ENCODE assay signal across 16 mouse cellular contexts in genomic region chr16:56115706-56116105, GRCm38 (mm10).
A peak's percentile ranks its signal among the peaks of the same experiment; 100 is the strongest.
DNase-seq lines count a peak whose midpoint lies in the region; ATAC-seq and TF ChIP-seq lines count a peak whose summit lies in the region.
"Had no signal": no experiment of that assay in that cellular context is flagged by ENCODE, and none has a peak within 500 bp of the region (broad histone marks: within the 10 kb centered on the region; RNA-seq: fewer than 3 reads in every experiment).

No protein-coding gene starts in this region.

- no peak for TF ChIP-seq CTCF in ES-Bruce4 (IDR thresholded peaks at IDR 0.05; ENCODE audit: low read depth, low read length)
- no peak for TF ChIP-seq CTCF in heart, postnatal 0 days (IDR thresholded peaks at IDR 0.05; ENCODE audit: low read depth)

- H3K4me2 ChIP-seq in heart, embryonic 13.5 days = no peak overlapping the region
- no peak overlapping the region for H3K4me2 ChIP-seq in heart, postnatal 0 days (ENCODE audit: low read depth, low read length)
- H3K4me2 ChIP-seq: hindbrain, embryonic 13.5 days; liver, embryonic 11.5 days had no signal

- 58% methylated on average over 3 of the region's 3 CpGs for WGBS in heart, embryonic 13.5 days
- WGBS in heart, postnatal 0 days = 50% methylated on average over 3 of the region's 3 CpGs

- H3K27ac ChIP-seq in heart, embryonic 13.5 days (replicated peaks) = peak overlapping the region; percentile 48; the same call in 1 of the 2 replicates
- H3K27ac ChIP-seq in ES-Bruce4 (ENCODE audit: insufficient read depth, low read length) = no peak overlapping the region
- peak overlapping the region; percentile 66 for H3K27ac ChIP-seq in heart, postnatal 0 days (ENCODE audit: low read depth)
- H3K27ac ChIP-seq: embryonic facial prominence, embryonic 10.5 days; hindbrain, embryonic 13.5 days had no signal

- H3K4me1 ChIP-seq in heart, embryonic 13.5 days = peaks cover 14% of the 10 kb centered on the region; the same call in 1 of the 2 replicates
- no peaks in the 10 kb centered on the region for H3K4me1 ChIP-seq in ES-Bruce4 (ENCODE audit: control insufficient read depth, insufficient read depth, low read length)
- H3K4me1 ChIP-seq in heart, postnatal 0 days (ENCODE audit: control insufficient read depth, insufficient read depth) = no peaks in the 10 kb centered on the region
- H3K4me1 ChIP-seq: embryonic facial prominence, embryonic 10.5 days; hindbrain, embryonic 13.5 days had no signal

- TF ChIP-seq EP300 in ES-Bruce4 (IDR thresholded peaks at IDR 0.05; ENCODE audit: insufficient read depth, low read depth, low read length) = no peak
- TF ChIP-seq EP300 in heart, postnatal 0 days (IDR thresholded peaks at IDR 0.05; ENCODE audit: low read depth) = no peak

- DNase-seq in adrenal gland, adult 2 months = peak; percentile 6
- DNase-seq in adrenal gland, adult (ENCODE audit: inconsistent age in 2 of 2, low spot score in 1 of 2) = no peak
- no peak for DNase-seq in heart, adult 11 months
- DNase-seq in heart, postnatal 0 days (ENCODE audit: low spot score) = peak; percentile 39
- no peak for DNase-seq in frontal cortex, postnatal 36 days (ENCODE audit: low spot score in 2 of 2)
- DNase-seq in layer of hippocampus, postnatal 36 days = no peak
- DNase-seq: cerebellum, postnatal 14 days; kidney, adult 11 months; kidney, postnatal 14 days; layer of hippocampus, adult 9-11 months; right cerebral cortex, adult 18-20 months had no signal

- no peak for ATAC-seq in heart, embryonic 13.5 days (ENCODE audit: extremely low read depth, insufficient number of reproducible peaks, low FRiP score, low TSS enrichment)
- ATAC-seq in heart, postnatal 0 days (ENCODE audit: insufficient read depth, low read depth) = peak; percentile 69; the same call in 1 of the 2 replicates

- peaks cover 54% of the 10 kb centered on the region for H3K36me3 ChIP-seq in heart, embryonic 13.5 days
- peaks cover 18% of the 10 kb centered on the region for H3K36me3 ChIP-seq in ES-Bruce4 (ENCODE audit: control insufficient read depth, insufficient read depth, low read length, poor library complexity, severe bottlenecking)
- peaks cover 23% of the 10 kb centered on the region for H3K36me3 ChIP-seq in heart, postnatal 0 days (replicated peaks; ENCODE audit: control insufficient read depth, insufficient read depth, low read length)

- no peaks in the 10 kb centered on the region for H3K27me3 ChIP-seq in heart, embryonic 13.5 days (replicated peaks)
- no peaks in the 10 kb centered on the region for H3K27me3 ChIP-seq in ES-Bruce4 (ENCODE audit: control insufficient read depth, insufficient read depth, low read length, poor library complexity, severe bottlenecking)
- no peaks in the 10 kb centered on the region for H3K27me3 ChIP-seq in heart, postnatal 0 days (ENCODE audit: control insufficient read depth, insufficient read depth, low read length)
- H3K27me3 ChIP-seq: hindbrain, embryonic 13.5 days had no signal

- H3K9me3 ChIP-seq in heart, embryonic 13.5 days = no peaks in the 10 kb centered on the region
- peaks cover 28% of the 10 kb centered on the region for H3K9me3 ChIP-seq in ES-Bruce4 (replicated peaks; ENCODE audit: control insufficient read depth, insufficient read depth, low read length, poor library complexity, severe bottlenecking)
- 0 out of 2 replicates have a peak, but pooled peaks cover 5% of the 10 kb centered on the region for H3K9me3 ChIP-seq in heart, postnatal 0 days (replicated peaks; ENCODE audit: control insufficient read depth, low read length)

- no peak for TF ChIP-seq POLR2A in ES-Bruce4 (IDR thresholded peaks at IDR 0.05; ENCODE audit: insufficient read depth, low read length)

- no peak overlapping the region for H3K4me3 ChIP-seq in heart, embryonic 13.5 days
- peak overlapping the region; percentile 41 for H3K4me3 ChIP-seq in ES-Bruce4 (ENCODE audit: low read depth, low read length)
- no peak overlapping the region for H3K4me3 ChIP-seq in heart, postnatal 0 days (ENCODE audit: low read depth, low read length)
- H3K4me3 ChIP-seq: embryonic facial prominence, embryonic 10.5 days; hindbrain, embryonic 13.5 days had no signal

- H3K9ac ChIP-seq in heart, embryonic 13.5 days = no peak overlapping the region
- no peak overlapping the region for H3K9ac ChIP-seq in ES-Bruce4 (ENCODE audit: low read depth, poor library complexity, severe bottlenecking)
- H3K9ac ChIP-seq in heart, postnatal 0 days (replicated peaks; ENCODE audit: low read depth, low read length) = no peak overlapping the region
- H3K9ac ChIP-seq: hindbrain, embryonic 13.5 days had no signal

Comparison
In these comparisons a context has a peak if more than half of its experiments do, and no peak if none do; other contexts are left out.
1. DNase-seq: peak in adrenal gland, adult 2 months (single experiment) and heart, postnatal 0 days (single experiment); none in adrenal gland, adult (0 of 2), heart, adult 11 months (single experiment), frontal cortex, postnatal 36 days (0 of 2) and layer of hippocampus, postnatal 36 days (0 of 2).